Mouse (Mus musculus) MEL (cell line): Measurements from ENCODE around the gene Sept5. TPM values are rescaled to one million over a fixed set of nuclear protein-coding genes. Genes with fewer than 3 reads are reported as not detected.

Source experiments
- DNase-seq: peaks from one replicate; pipeline ENCODE4 v3.0.0; 2011; ENCODE audit warnings: low read depth, low spot score
- H3K27ac ChIP-seq: 2 replicates; pipeline ENCODE4 v1.5.1; 2012; ENCODE audit warnings: low read depth, mild to moderate bottlenecking, control low read depth, low read length, moderate library complexity; ENCODE audit not compliant: control insufficient read depth
- H3K27me3 ChIP-seq, 2 experiments: fragments of 150-350 bp in 1 of 2; sonication (generic) in 1 of 2; 2 replicates each; pipeline ENCODE4 v1.6.1; 2012; ENCODE audit warnings: low read length in 2 of 2, mild to moderate bottlenecking in 2 of 2, improper control_type of control experiment in 1 of 2, moderate library complexity in 1 of 2; ENCODE audit not compliant: insufficient read depth in 2 of 2, control insufficient read depth in 1 of 2
- H3K36me3 ChIP-seq, 2 experiments: 2 replicates each; pipeline ENCODE4 v1.6.1; 2012 to 2014; ENCODE audit warnings: low read length in 2 of 2, improper control_type of control experiment in 1 of 2, inconsistent platforms in 1 of 2, mild to moderate bottlenecking in 1 of 2; ENCODE audit not compliant: insufficient read depth in 2 of 2, control insufficient read depth in 1 of 2
- H3K4me1 ChIP-seq, 2 experiments: fragments of 150-350 bp in 1 of 2; sonication (generic) in 1 of 2; 2 replicates each; pipeline ENCODE4 v1.6.1; 2012; ENCODE audit warnings: low read length in 2 of 2, improper control_type of control experiment in 1 of 2, mild to moderate bottlenecking in 1 of 2; ENCODE audit not compliant: insufficient read depth in 2 of 2, control insufficient read depth in 1 of 2
- H3K4me3 ChIP-seq, 2 experiments: fragments of 150-350 bp in 1 of 2; sonication (generic) in 1 of 2; 2 replicates each; pipeline ENCODE4 v1.5.1; 2012; ENCODE audit warnings: low read depth in 2 of 2, low read length in 2 of 2, mild to moderate bottlenecking in 2 of 2, moderate library complexity in 2 of 2, control low read depth in 1 of 2, improper control_type of control experiment in 1 of 2; ENCODE audit not compliant: control insufficient read depth in 1 of 2, insufficient read depth in 1 of 2
- H3K79me2 ChIP-seq: 2 replicates; pipeline ENCODE4 v1.6.1; 2012; ENCODE audit warnings: mild to moderate bottlenecking, low read length, moderate library complexity; ENCODE audit not compliant: control insufficient read depth, poor library complexity, insufficient read depth
- H3K9ac ChIP-seq: 2 replicates; pipeline ENCODE4 v1.6.1; 2012; ENCODE audit warnings: low read depth, mild to moderate bottlenecking, control low read depth, low read length, moderate library complexity; ENCODE audit not compliant: control insufficient read depth, poor library complexity, severe bottlenecking
- H3K9me3 ChIP-seq: fragments of 150-350 bp; sonication (generic); replicated peaks from 2 replicates; pipeline ENCODE4 v1.6.1; 2012; ENCODE audit warnings: mild to moderate bottlenecking, low read length, improper control_type of control experiment, moderate library complexity; ENCODE audit not compliant: insufficient read depth
- BHLHE40 ChIP-seq: IDR thresholded peaks from 2 replicates; pipeline ENCODE4 v1.6.1; 2012; ENCODE audit warnings: low read depth, mild to moderate bottlenecking, inconsistent platforms, low read length, improper control_type of control experiment, borderline replicate concordance
- CHD1 ChIP-seq: IDR thresholded peaks from 2 replicates; pipeline ENCODE4 v1.6.1; 2012; ENCODE audit warnings: low read depth, mild to moderate bottlenecking, inconsistent platforms, low read length, improper control_type of control experiment
- CHD2 ChIP-seq: IDR thresholded peaks from 2 replicates; pipeline ENCODE4 v1.6.1; 2011; ENCODE audit warnings: low read length, improper control_type of control experiment
- EP300 ChIP-seq, 2 experiments: IDR thresholded peaks; 2 replicates each; pipeline ENCODE4 v1.6.1; 2011; ENCODE audit warnings: improper control_type of control experiment in 2 of 2, low read length in 2 of 2, low read depth in 1 of 2, mild to moderate bottlenecking in 1 of 2
- KAT2A ChIP-seq: conservative IDR thresholded peaks from 2 replicates; pipeline ENCODE4 v1.6.1; 2012; ENCODE audit warnings: low read depth, low read length, improper control_type of control experiment, inconsistent platforms
- MAX ChIP-seq: IDR thresholded peaks from 2 replicates; pipeline ENCODE4 v1.6.1; 2011; ENCODE audit warnings: low read length, improper control_type of control experiment
- MAZ ChIP-seq: IDR thresholded peaks from 2 replicates; pipeline ENCODE4 v1.6.1; 2012; ENCODE audit warnings: low read depth, mild to moderate bottlenecking, inconsistent platforms, low read length, improper control_type of control experiment
- MXI1 ChIP-seq: IDR thresholded peaks from 2 replicates; pipeline ENCODE4 v1.6.1; 2011; ENCODE audit warnings: mild to moderate bottlenecking, low read depth, low read length, improper control_type of control experiment
- MYB ChIP-seq: IDR thresholded peaks from 2 replicates; pipeline ENCODE4 v1.6.1; 2011; ENCODE audit warnings: mild to moderate bottlenecking, low read depth, low read length, improper control_type of control experiment
- MYC ChIP-seq: IDR thresholded peaks from 2 replicates; pipeline ENCODE4 v1.6.1; 2011; ENCODE audit warnings: low read depth, mild to moderate bottlenecking, low read length, improper control_type of control experiment, moderate library complexity
- NELFE ChIP-seq: IDR thresholded peaks from 2 replicates; pipeline ENCODE4 v1.6.1; 2011; ENCODE audit warnings: low read depth, low read length, improper control_type of control experiment
- NRF1 ChIP-seq: IDR thresholded peaks from 2 replicates; pipeline ENCODE4 v1.6.1; 2014; ENCODE audit warnings: low read depth, mild to moderate bottlenecking, inconsistent platforms, low read length, improper control_type of control experiment, moderate library complexity; ENCODE audit not compliant: poor library complexity, insufficient read depth, severe bottlenecking
- RAD21 ChIP-seq: IDR thresholded peaks from 2 replicates; pipeline ENCODE4 v1.6.1; 2011; ENCODE audit warnings: mild to moderate bottlenecking, low read depth, low read length, improper control_type of control experiment
- RCOR1 ChIP-seq: IDR thresholded peaks from 2 replicates; pipeline ENCODE4 v1.6.1; 2012; ENCODE audit warnings: low read depth, mild to moderate bottlenecking, inconsistent platforms, low read length, improper control_type of control experiment
- SMC3 ChIP-seq: IDR thresholded peaks from 2 replicates; pipeline ENCODE4 v1.6.1; 2011; ENCODE audit warnings: low read depth, low read length, improper control_type of control experiment
- TAL1 ChIP-seq: IDR thresholded peaks from 2 replicates; pipeline ENCODE4 v1.6.1; 2012; ENCODE audit warnings: mild to moderate bottlenecking, inconsistent platforms, low read length, moderate library complexity, mixed read lengths
- UBTF ChIP-seq: IDR thresholded peaks from 2 replicates; pipeline ENCODE4 v1.6.1; 2012; ENCODE audit warnings: low read depth, mild to moderate bottlenecking, inconsistent platforms, low read length, improper control_type of control experiment, moderate library complexity, borderline replicate concordance; ENCODE audit not compliant: insufficient read depth
- USF2 ChIP-seq, 2 experiments: IDR thresholded peaks; 2 replicates each; pipeline ENCODE4 v1.6.1; 2011 to 2012; ENCODE audit warnings: improper control_type of control experiment in 2 of 2, low read length in 2 of 2, borderline replicate concordance in 1 of 2, inconsistent platforms in 1 of 2, low read depth in 1 of 2, mild to moderate bottlenecking in 1 of 2; ENCODE audit not compliant: insufficient read depth in 1 of 2
- ZC3H11A ChIP-seq: IDR thresholded peaks from 2 replicates; pipeline ENCODE4 v1.6.1; 2012; ENCODE audit warnings: low read depth, mild to moderate bottlenecking, inconsistent platforms, low read length, improper control_type of control experiment
- ZKSCAN1 ChIP-seq: IDR thresholded peaks from 2 replicates; pipeline ENCODE4 v1.6.1; 2012; ENCODE audit warnings: low read depth, mild to moderate bottlenecking, inconsistent platforms, low read length, improper control_type of control experiment, moderate library complexity
- ZMIZ1 ChIP-seq: IDR thresholded peaks from 2 replicates; pipeline ENCODE4 v1.6.1; 2012; ENCODE audit warnings: low read depth, mild to moderate bottlenecking, inconsistent platforms, low read length, improper control_type of control experiment, moderate library complexity
- polyA plus RNA-seq, 2 experiments: library from polyadenylated mRNA; stranded (reverse) in 1 of 2; unstranded in 1 of 2; fragments of >175 nt in 1 of 2; fragments of >200 nt in 1 of 2; gene quantifications; 2 replicates each; pipeline versions ENCODE4 v1.2.1 to v1.2.4; 2012; ENCODE audit warnings: low replicate concordance in 2 of 2, low read depth in 1 of 2; ENCODE audit not compliant: insufficient read length in 2 of 2, insufficient read depth in 1 of 2, missing spikeins in 1 of 2
- total RNA-seq: library from RNA; depleted of rRNA; stranded (reverse); fragments of 300-350 nt; gene quantifications from 2 replicates; pipeline ENCODE4 v1.2.3, GENCODE M21; 2012

Gene Sept5
- total and polyA plus RNA-seq, 3 experiments, result 7.4 to 29.3 TPM; not detected in 1

- Histone ChIP-seq H3K79me2 (no peaks in the 10 kb centered on the region), H3K9me3 (no peaks in the 10 kb centered on the region), H3K27ac (no peak overlapping the region), H3K4me1 (no peaks in the 10 kb centered on the region), H3K9ac (no peak overlapping the region), H3K36me3 (no peaks in the 10 kb centered on the region), H3K27me3 (peaks cover 1 to 2% of the 10 kb centered on the region in 2 experiments; a peak in 3 of 4 replicates), H3K4me3 (no peak overlapping the region)
- no peak for TF ChIP-seq CHD1
- no peak for TF ChIP-seq CHD2
- TF ChIP-seq SMC3, result no peak
- no peak for TF ChIP-seq ZMIZ1
- no peak for TF ChIP-seq MXI1
- TF ChIP-seq NELFE, result no peak
- DNase-seq, result peak; percentile 19
These were observed 31.7 kb downstream of the Sept5 start for GRCm38 (mm10) chr16:18598006-18598405.

- no peaks in the 10 kb centered on the region for H3K79me2 ChIP-seq
- H3K4me1 ChIP-seq, result no peaks in the 10 kb centered on the region
- H3K27me3 ChIP-seq, result peaks cover 1 to 2% of the 10 kb centered on the region in 2 experiments; a peak in 3 of 4 replicates
- DNase-seq, result no peak
- no peaks in the 10 kb centered on the region for H3K9me3 ChIP-seq
- no peak for TF ChIP-seq MYB
- no peak for TF ChIP-seq MYC
- TF ChIP-seq CHD2, result no peak
- TF ChIP-seq KAT2A, result no peak
- H3K36me3 ChIP-seq, result no peaks in the 10 kb centered on the region
- no peak overlapping the region for H3K9ac ChIP-seq
- no peak overlapping the region for H3K27ac ChIP-seq
- H3K4me3 ChIP-seq, result no peak overlapping the region
These were observed 33.5 kb downstream of the Sept5 start for GRCm38 (mm10) chr16:18596255-18596654.

DNA sequence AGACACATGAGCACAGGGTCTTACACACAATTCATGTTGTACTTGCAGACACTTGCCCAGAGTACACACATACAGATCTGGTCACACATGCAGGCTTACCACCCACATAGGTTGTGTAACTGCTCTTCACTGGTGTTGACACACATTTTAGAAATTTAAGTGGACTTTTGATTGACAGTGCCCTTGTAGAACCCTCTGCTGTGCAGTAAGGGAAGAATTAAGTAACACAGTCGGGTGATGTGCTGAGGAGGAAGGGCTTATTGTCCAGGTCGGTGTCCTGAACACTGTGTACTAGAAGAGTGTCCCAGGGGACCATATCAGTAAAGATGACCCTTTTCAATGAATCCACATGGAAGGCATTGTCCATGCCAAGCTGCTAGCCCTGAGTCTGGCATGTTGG lies 35.8 kb downstream of the Sept5 start:
- H3K27me3 ChIP-seq, result peaks cover 1 to 2% of the 10 kb centered on the region in 2 experiments; a peak in 3 of 4 replicates
- no peak for TF ChIP-seq TAL1
- TF ChIP-seq ZC3H11A, result no peak
- TF ChIP-seq MAZ, result no peak
- no peak for TF ChIP-seq BHLHE40
- TF ChIP-seq EP300 (IDR thresholded peaks at IDR 0.05; ENCODE audit: low read depth in 1 of 2, low read length in 2 of 2), result no peak
- no peak for TF ChIP-seq ZKSCAN1
- no peak for TF ChIP-seq NRF1
- TF ChIP-seq UBTF, result no peak
- no peak for TF ChIP-seq RCOR1
- TF ChIP-seq MAX, result no peak
- TF ChIP-seq CHD2, result no peak
- no peak for TF ChIP-seq USF2 (IDR thresholded peaks at IDR 0.05; ENCODE audit: borderline replicate concordance in 1 of 2, insufficient read depth in 1 of 2, low read depth in 1 of 2, low read length in 2 of 2)
- no peak for TF ChIP-seq RAD21
- no peak for TF ChIP-seq SMC3
- H3K9me3 ChIP-seq, result no peaks in the 10 kb centered on the region
- H3K36me3 ChIP-seq, result no peaks in the 10 kb centered on the region
- DNase-seq, result no peak
- H3K9ac ChIP-seq, result no peak overlapping the region
- no peaks in the 10 kb centered on the region for H3K79me2 ChIP-seq
- no peak overlapping the region for H3K4me3 ChIP-seq
- no peak overlapping the region for H3K27ac ChIP-seq
- H3K4me1 ChIP-seq, result no peaks in the 10 kb centered on the region
